In genomic region chr12:53981575-53982507, GRCm38 (mm10) we compare ENCODE assay signal across 11 mouse cellular contexts.
DNase-seq lines count a peak whose midpoint lies in the region; ATAC-seq and TF ChIP-seq lines count a peak whose summit lies in the region.
"Had no signal": no experiment of that assay in that cellular context is flagged by ENCODE, and none has a peak within 500 bp of the region (broad histone marks: within the 10 kb centered on the region; RNA-seq: fewer than 3 reads in every experiment).

No protein-coding gene starts in this region.

- H3K36me3 ChIP-seq in heart, embryonic 11.5 days (ENCODE audit: control insufficient read depth, insufficient read depth, low read length) = no peaks in the 10 kb centered on the region
- H3K36me3 ChIP-seq: heart, embryonic 15.5 days had no signal

- H3K9ac ChIP-seq in heart, embryonic 11.5 days (ENCODE audit: low read depth, low read length) = no peak overlapping the region
- H3K9ac ChIP-seq: heart, embryonic 15.5 days had no signal

- H3K4me1 ChIP-seq in cortical plate, adult 2 months (ENCODE audit: control insufficient read depth, insufficient read depth, low read length) = peaks cover 1% of the 10 kb centered on the region
- H3K4me1 ChIP-seq in heart, embryonic 11.5 days (ENCODE audit: control insufficient read depth, insufficient read depth, low read length) = no peaks in the 10 kb centered on the region
- H3K4me1 ChIP-seq: heart, embryonic 15.5 days had no signal

- TF ChIP-seq CTCF in cortical plate, adult 2 months (IDR thresholded peaks at IDR 0.05; ENCODE audit: extremely low read depth, insufficient read depth, low read length) = no peak

- H3K9me3 ChIP-seq in heart, embryonic 11.5 days (replicated peaks; ENCODE audit: control insufficient read depth, low read length) = no peaks in the 10 kb centered on the region
- H3K9me3 ChIP-seq: heart, embryonic 15.5 days had no signal

- peak overlapping the region; percentile 43; the same call in 1 of the 2 replicates for H3K27ac ChIP-seq in cortical plate, adult 2 months (ENCODE audit: insufficient read depth, low read length)
- no peak overlapping the region for H3K27ac ChIP-seq in heart, embryonic 11.5 days (ENCODE audit: low read depth, low read length)
- H3K27ac ChIP-seq: heart, embryonic 15.5 days had no signal

- H3K27me3 ChIP-seq in heart, embryonic 11.5 days (ENCODE audit: control insufficient read depth, insufficient read depth, low read length) = no peaks in the 10 kb centered on the region
- H3K27me3 ChIP-seq: CH12.LX; heart, embryonic 15.5 days had no signal

- H3K4me2 ChIP-seq in heart, embryonic 11.5 days = no peak overlapping the region
- H3K4me2 ChIP-seq: heart, embryonic 15.5 days had no signal

- peak; percentile 34 for DNase-seq in layer of hippocampus, adult 11-12 months (ENCODE audit: low spot score)
- no peak for DNase-seq in layer of hippocampus, adult 9-10 months (ENCODE audit: low spot score)
- DNase-seq in left cerebral cortex, adult 11 months (ENCODE audit: low spot score) = peak; percentile 25
- peak; percentile 35 for DNase-seq in right cerebral cortex, postnatal 4 days
- no peak for DNase-seq in adrenal gland, adult 8-10 months
- no peak for DNase-seq in kidney, postnatal 4 days
- DNase-seq: lung, adult 18-20 months had no signal

- no peak for TF ChIP-seq POLR2A in cortical plate, adult 2 months (IDR thresholded peaks at IDR 0.05; ENCODE audit: extremely low read depth, insufficient read depth, low read length)

- WGBS in heart, embryonic 11.5 days (ENCODE audit: insufficient replicate concordance) = 81% methylated on average over 9 of the region's 9 CpGs

- ATAC-seq in heart, embryonic 11.5 days (replicated peaks; ENCODE audit: insufficient number of reproducible peaks, low FRiP score, low TSS enrichment) = no peak

- no peak overlapping the region for H3K4me3 ChIP-seq in cortical plate, adult 2 months (ENCODE audit: insufficient read depth, low read length)
- H3K4me3 ChIP-seq in heart, embryonic 11.5 days (ENCODE audit: low read depth, low read length) = no peak overlapping the region
- H3K4me3 ChIP-seq: heart, embryonic 15.5 days had no signal

Comparison
In these comparisons a context has a peak if more than half of its experiments do, and no peak if none do; other contexts are left out.
1. DNase-seq: peak in layer of hippocampus, adult 11-12 months (single experiment), left cerebral cortex, adult 11 months (single experiment) and right cerebral cortex, postnatal 4 days (single experiment); none in layer of hippocampus, adult 9-10 months (single experiment), adrenal gland, adult 8-10 months (single experiment) and kidney, postnatal 4 days (0 of 2).